Mouse (Mus musculus): ENCODE results near the gene Thsd4.
"Not testable (repeated sequence)": the region's sequence is repeated elsewhere in the genome, so short reads cannot be mapped to it uniquely, and the experiment has no call there.

Thsd4 gene

GRCm38 (mm10) chr9:59947271-59947670, 574.6 kb downstream of the Thsd4 start:
- DNase-seq (ENCODE audit: low spot score in 2 of 2): no peak

DNA sequence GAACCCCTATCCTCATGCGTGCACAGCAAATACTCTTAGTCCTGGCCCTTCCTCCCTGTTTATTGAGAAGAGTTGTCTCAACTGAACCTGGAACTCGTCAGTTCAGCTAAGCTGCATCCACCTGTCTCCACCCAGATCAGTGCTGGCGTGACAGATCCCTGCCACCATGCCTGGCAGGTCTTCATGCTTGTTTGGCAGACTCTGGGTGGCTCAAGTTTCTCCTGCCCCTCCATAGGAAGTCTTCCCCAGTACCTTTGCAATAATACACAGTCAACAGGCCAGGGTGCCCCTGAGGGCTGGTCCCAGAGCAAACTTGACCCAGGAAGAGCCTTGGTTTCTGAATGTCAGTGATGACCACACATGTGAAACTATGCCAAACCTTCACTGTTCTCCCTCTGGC, 576.6 kb downstream of the Thsd4 start:
- DNase-seq (ENCODE audit: low spot score in 2 of 2): no peak

DNA sequence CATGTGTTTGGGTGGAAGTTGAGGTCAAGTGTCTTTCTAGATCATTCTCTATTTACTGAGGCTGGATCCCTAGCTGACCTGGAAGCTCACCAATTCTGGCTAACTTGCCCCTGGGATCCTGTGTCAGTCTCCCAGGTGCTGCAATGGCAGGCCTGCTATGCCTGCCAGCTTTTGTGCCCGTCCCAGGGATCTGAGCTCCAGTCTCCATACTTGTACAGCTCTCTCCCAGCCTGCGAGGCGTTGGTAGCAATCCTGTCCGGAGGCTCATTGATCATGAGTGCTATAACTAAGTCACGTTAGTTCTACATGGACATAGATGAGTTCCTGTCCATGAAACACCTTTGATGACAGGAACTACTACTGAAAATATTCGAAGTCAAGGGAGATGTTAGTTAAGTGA, 578.0 kb downstream of the Thsd4 start:
- DNase-seq (ENCODE audit: low spot score in 2 of 2): no peak

- DNase-seq (ENCODE audit: low spot score in 2 of 2): no peak
These were observed 579.3 kb downstream of the Thsd4 start for GRCm38 (mm10) chr9:59942501-59943085.

- DNase-seq (ENCODE audit: low spot score in 2 of 2): no peak
These were observed 579.9 kb downstream of the Thsd4 start for GRCm38 (mm10) chr9:59941885-59942350.

- no peak for DNase-seq (ENCODE audit: low spot score in 2 of 2)
These were observed 580.6 kb downstream of the Thsd4 start for GRCm38 (mm10) chr9:59940913-59941884.

- DNase-seq (ENCODE audit: low spot score in 2 of 2): no peak
These were observed 582.2 kb downstream of the Thsd4 start for GRCm38 (mm10) chr9:59939691-59940090.

- no peak for DNase-seq (ENCODE audit: low spot score in 2 of 2)
These were observed 583.3 kb downstream of the Thsd4 start for GRCm38 (mm10) chr9:59938529-59938928.

- DNase-seq (ENCODE audit: low spot score in 2 of 2): not testable (repeated sequence)
These were observed 586.0 kb downstream of the Thsd4 start for GRCm38 (mm10) chr9:59935866-59936265.

DNA sequence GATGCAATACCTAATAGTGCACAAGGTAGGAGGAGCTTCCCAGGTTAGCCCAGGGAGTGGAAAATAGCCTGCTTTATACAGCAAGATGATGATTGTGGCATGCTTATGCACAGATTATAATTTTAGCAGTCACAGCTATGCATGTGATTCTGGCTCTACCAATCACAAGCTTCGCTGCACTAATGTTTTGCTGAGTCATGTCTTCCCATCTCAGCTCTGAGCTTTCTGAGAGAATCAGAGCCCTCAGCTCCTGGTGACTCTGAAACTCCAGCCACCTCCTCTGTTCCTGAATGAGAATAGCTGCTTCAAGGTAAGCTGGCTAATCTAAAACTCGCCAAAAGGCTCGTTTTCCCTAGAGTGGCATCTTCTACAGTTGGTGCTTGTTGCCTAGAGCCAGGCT, 591.6 kb downstream of the Thsd4 start:
- DNase-seq (ENCODE audit: low spot score in 2 of 2): no peak
